In genomic region chr16:20717978-20718670, GRCm38 (mm10) we compare ENCODE assay signal across 7 mouse cellular contexts. TPM values are rescaled to one million over a fixed set of nuclear protein-coding genes. Genes with fewer than 3 reads are reported as not detected.
DNase-seq lines count a peak whose midpoint lies in the region; ATAC-seq lines count a peak whose summit lies in the region.

No protein-coding gene starts in this region.

- 2% methylated on average over 18 of the region's 18 CpGs for WGBS in embryonic facial prominence, embryonic 14.5 days
- 3% methylated on average over 18 of the region's 18 CpGs for WGBS in limb, embryonic 12.5 days
- 1% methylated on average over 17 of the region's 18 CpGs for WGBS in stomach, embryonic 14.5 days

- H3K36me3 ChIP-seq in megakaryocyte, embryonic 14.5 days (replicated peaks; ENCODE audit: low read length), result peaks cover 33% of the 10 kb centered on the region
- peaks cover 27% of the 10 kb centered on the region for H3K36me3 ChIP-seq in embryonic facial prominence, embryonic 14.5 days (ENCODE audit: control insufficient read depth, insufficient read depth, low read length)
- peaks cover 36% of the 10 kb centered on the region for H3K36me3 ChIP-seq in limb, embryonic 12.5 days
- H3K36me3 ChIP-seq in stomach, embryonic 14.5 days (ENCODE audit: control insufficient read depth, insufficient read depth, low read length), result 0 out of 2 replicates have a peak, but pooled peaks cover 4% of the 10 kb centered on the region

- H3K9me3 ChIP-seq in megakaryocyte, embryonic 14.5 days, result no peaks in the 10 kb centered on the region
- H3K9me3 ChIP-seq in embryonic facial prominence, embryonic 14.5 days (ENCODE audit: control insufficient read depth, low read length), result no peaks in the 10 kb centered on the region
- H3K9me3 ChIP-seq in limb, embryonic 12.5 days, result no peaks in the 10 kb centered on the region
- H3K9me3 ChIP-seq in stomach, embryonic 14.5 days (ENCODE audit: control insufficient read depth, low read depth, low read length), result no peaks in the 10 kb centered on the region

- H3K4me3 ChIP-seq in megakaryocyte, embryonic 14.5 days (replicated peaks), result peak overlapping the region; percentile 94
- H3K4me3 ChIP-seq in embryonic facial prominence, embryonic 14.5 days (ENCODE audit: low read depth, low read length), result peak overlapping the region; percentile 71
- H3K4me3 ChIP-seq in limb, embryonic 12.5 days (replicated peaks), result peak overlapping the region; percentile 66
- peak overlapping the region; percentile 58 for H3K4me3 ChIP-seq in stomach, embryonic 14.5 days (ENCODE audit: low read depth, low read length)

- H3K4me2 ChIP-seq in embryonic facial prominence, embryonic 14.5 days (ENCODE audit: low read depth, low read length), result peak overlapping the region; percentile 92
- H3K4me2 ChIP-seq in limb, embryonic 12.5 days, result peak overlapping the region; percentile 88
- H3K4me2 ChIP-seq in stomach, embryonic 14.5 days (replicated peaks; ENCODE audit: low read depth, low read length), result peak overlapping the region; percentile 93

- H3K27ac ChIP-seq in embryonic facial prominence, embryonic 14.5 days (replicated peaks; ENCODE audit: low read depth, low read length), result peak overlapping the region; percentile 98
- peak overlapping the region; percentile 97 for H3K27ac ChIP-seq in limb, embryonic 12.5 days
- H3K27ac ChIP-seq in stomach, embryonic 14.5 days (ENCODE audit: low read length), result peak overlapping the region; percentile 96

- no peak for ATAC-seq in megakaryocyte, adult 5-6 weeks (ENCODE audit: poor library complexity, severe bottlenecking)
- peak; percentile 17 for ATAC-seq in embryonic facial prominence, embryonic 14.5 days (ENCODE audit: low read depth)
- ATAC-seq in limb, embryonic 12.5 days (ENCODE audit: insufficient number of reproducible peaks, insufficient read depth, low FRiP score, low TSS enrichment, low read depth), result peak; percentile 13
- ATAC-seq in stomach, embryonic 14.5 days (ENCODE audit: insufficient number of reproducible peaks, insufficient read depth, low FRiP score, low read depth), result peak; percentile 25

- H3K9ac ChIP-seq in embryonic facial prominence, embryonic 14.5 days (ENCODE audit: low read depth, low read length), result peak overlapping the region; percentile 81
- H3K9ac ChIP-seq in limb, embryonic 12.5 days (replicated peaks), result peak overlapping the region; percentile 80
- H3K9ac ChIP-seq in stomach, embryonic 14.5 days (replicated peaks; ENCODE audit: low read depth, low read length), result peak overlapping the region; percentile 15

- DNase-seq in embryonic facial prominence, embryonic 14.5 days (ENCODE audit: low spot score), result no peak
- DNase-seq in frontal cortex, postnatal 14 days (ENCODE audit: low spot score in 2 of 2), result no peak
- no peak for DNase-seq in MN1 (ENCODE audit: low spot score)

- peaks cover 25% of the 10 kb centered on the region for H3K27me3 ChIP-seq in megakaryocyte, embryonic 14.5 days (replicated peaks)
- H3K27me3 ChIP-seq in embryonic facial prominence, embryonic 14.5 days (replicated peaks; ENCODE audit: control insufficient read depth, insufficient read depth, low read length), result no peaks in the 10 kb centered on the region
- H3K27me3 ChIP-seq in limb, embryonic 12.5 days, result no peaks in the 10 kb centered on the region
- H3K27me3 ChIP-seq in stomach, embryonic 14.5 days (ENCODE audit: control insufficient read depth, insufficient read depth, low read length), result no peaks in the 10 kb centered on the region

- H3K4me1 ChIP-seq in megakaryocyte, embryonic 14.5 days, result peaks cover 37% of the 10 kb centered on the region
- peaks cover 19% of the 10 kb centered on the region for H3K4me1 ChIP-seq in embryonic facial prominence, embryonic 14.5 days (ENCODE audit: control insufficient read depth, insufficient read depth, low read length)
- peaks cover 35% of the 10 kb centered on the region for H3K4me1 ChIP-seq in limb, embryonic 12.5 days (replicated peaks)
- peaks cover 24% of the 10 kb centered on the region; the same call in 1 of the 2 replicates for H3K4me1 ChIP-seq in stomach, embryonic 14.5 days (ENCODE audit: control insufficient read depth, insufficient read depth, low read length)

RNA-seq across cellular contexts. Expression of gene Clcn2, which starts 0.6 kb away (rescaled TPM):
- 2.1 TPM in 1 of 2 replicates, not detected in the other for polyA plus RNA-seq in megakaryocyte, embryonic 14.5 days (2012; ENCODE audit: insufficient read depth, low replicate concordance)
- 0.49 and 0.84 TPM in 2 replicates for total RNA-seq in megakaryocyte, adult 5-6 weeks (2015)
- 1.3 and 1.4 TPM in 2 replicates for total RNA-seq in megakaryocyte, adult 5-6 weeks (2017)
- polyA plus RNA-seq in embryonic facial prominence, embryonic 14.5 days (2014; fragmentation: Nextera tagmentation; extraction: Ambion mirVana), result 11.9 and 13.3 TPM in 2 replicates
- 31.1 and 31.9 TPM in 2 replicates for polyA plus RNA-seq in limb, embryonic 12.5 days (2016; fragmentation: Nextera tagmentation; extraction: Ambion mirVana)
- 13.2 and 15.8 TPM in 2 replicates for polyA plus RNA-seq in stomach, embryonic 14.5 days (2014; fragmentation: Nextera tagmentation; extraction: Ambion mirVana)

RNA-seq across cellular contexts. Expression of gene Polr2h, which starts 0.7 kb away (rescaled TPM):
- polyA plus RNA-seq in megakaryocyte, embryonic 14.5 days (2012; ENCODE audit: insufficient read depth, low replicate concordance), result 2.9 TPM in 1 of 2 replicates, not detected in the other
- 34.7 and 36.7 TPM in 2 replicates for total RNA-seq in megakaryocyte, adult 5-6 weeks (2015)
- total RNA-seq in megakaryocyte, adult 5-6 weeks (2017), result 27.8 and 29.2 TPM in 2 replicates
- 107 and 115 TPM in 2 replicates for polyA plus RNA-seq in embryonic facial prominence, embryonic 14.5 days (2014; fragmentation: Nextera tagmentation; extraction: Ambion mirVana)
- polyA plus RNA-seq in limb, embryonic 12.5 days (2016; fragmentation: Nextera tagmentation; extraction: Ambion mirVana), result 114 and 118 TPM in 2 replicates
- polyA plus RNA-seq in stomach, embryonic 14.5 days (2014; fragmentation: Nextera tagmentation; extraction: Ambion mirVana), result 105 and 113 TPM in 2 replicates

RNA-seq across cellular contexts. Expression of gene Chrd, which starts 14.8 kb away (rescaled TPM):
- polyA plus RNA-seq in megakaryocyte, embryonic 14.5 days (2012; ENCODE audit: insufficient read depth, low replicate concordance), result not detected in 2 replicates
- total RNA-seq in megakaryocyte, adult 5-6 weeks (2015), result not detected in 2 replicates
- total RNA-seq in megakaryocyte, adult 5-6 weeks (2017), result not detected in 2 replicates
- polyA plus RNA-seq in embryonic facial prominence, embryonic 14.5 days (2014; fragmentation: Nextera tagmentation; extraction: Ambion mirVana), result 9.1 and 11.7 TPM in 2 replicates
- 5.0 and 5.1 TPM in 2 replicates for polyA plus RNA-seq in limb, embryonic 12.5 days (2016; fragmentation: Nextera tagmentation; extraction: Ambion mirVana)
- 4.5 and 5.4 TPM in 2 replicates for polyA plus RNA-seq in stomach, embryonic 14.5 days (2014; fragmentation: Nextera tagmentation; extraction: Ambion mirVana)

RNA-seq across cellular contexts. Expression of gene Thpo, which starts 16.2 kb away (rescaled TPM):
- not detected in 2 replicates for polyA plus RNA-seq in megakaryocyte, embryonic 14.5 days (2012; ENCODE audit: insufficient read depth, low replicate concordance)
- total RNA-seq in megakaryocyte, adult 5-6 weeks (2015), result not detected in 2 replicates
- not detected in 2 replicates for total RNA-seq in megakaryocyte, adult 5-6 weeks (2017)
- polyA plus RNA-seq in embryonic facial prominence, embryonic 14.5 days (2014; fragmentation: Nextera tagmentation; extraction: Ambion mirVana), result 0.54 and 0.89 TPM in 2 replicates
- polyA plus RNA-seq in limb, embryonic 12.5 days (2016; fragmentation: Nextera tagmentation; extraction: Ambion mirVana), result 0.48 and 0.56 TPM in 2 replicates
- 0.88 and 1.2 TPM in 2 replicates for polyA plus RNA-seq in stomach, embryonic 14.5 days (2014; fragmentation: Nextera tagmentation; extraction: Ambion mirVana)

RNA-seq across cellular contexts. Expression of gene Fam131a, which starts 25.1 kb away (rescaled TPM):
- 7.9 and 8.6 TPM in 2 replicates for polyA plus RNA-seq in megakaryocyte, embryonic 14.5 days (2012; ENCODE audit: insufficient read depth, low replicate concordance)
- 0.09 and 0.33 TPM in 2 replicates for total RNA-seq in megakaryocyte, adult 5-6 weeks (2015)
- 0.16 and 0.55 TPM in 2 replicates for total RNA-seq in megakaryocyte, adult 5-6 weeks (2017)
- polyA plus RNA-seq in embryonic facial prominence, embryonic 14.5 days (2014; fragmentation: Nextera tagmentation; extraction: Ambion mirVana), result 10.9 and 11.2 TPM in 2 replicates
- polyA plus RNA-seq in limb, embryonic 12.5 days (2016; fragmentation: Nextera tagmentation; extraction: Ambion mirVana), result 5.3 and 7.4 TPM in 2 replicates
- polyA plus RNA-seq in stomach, embryonic 14.5 days (2014; fragmentation: Nextera tagmentation; extraction: Ambion mirVana), result 7.5 and 8.3 TPM in 2 replicates

Comparison
In these comparisons a context has a peak if more than half of its experiments do, and no peak if none do; other contexts are left out.
1. H3K9ac ChIP-seq: peak in every context shown above with its lines; median percentile 81 in embryonic facial prominence, embryonic 14.5 days; 80 in limb, embryonic 12.5 days; 15 in stomach, embryonic 14.5 days.
2. RNA of gene Polr2h, which starts 0.7 kb away (polyA plus RNA-seq): 114 to 118 TPM in limb, embryonic 12.5 days, 105 to 113 TPM in stomach, embryonic 14.5 days and 107 to 115 TPM in embryonic facial prominence, embryonic 14.5 days; 2.9 TPM in megakaryocyte, embryonic 14.5 days; every median in the first group is over 10 times any median in the second.
3. Peak in every context shown above with its lines, with median percentiles within 50 percentile points of each other: H3K4me3 ChIP-seq, H3K27ac ChIP-seq and H3K4me2 ChIP-seq.